8 mouse cellular contexts compared by ENCODE assay signal in the genomic region with DNA sequence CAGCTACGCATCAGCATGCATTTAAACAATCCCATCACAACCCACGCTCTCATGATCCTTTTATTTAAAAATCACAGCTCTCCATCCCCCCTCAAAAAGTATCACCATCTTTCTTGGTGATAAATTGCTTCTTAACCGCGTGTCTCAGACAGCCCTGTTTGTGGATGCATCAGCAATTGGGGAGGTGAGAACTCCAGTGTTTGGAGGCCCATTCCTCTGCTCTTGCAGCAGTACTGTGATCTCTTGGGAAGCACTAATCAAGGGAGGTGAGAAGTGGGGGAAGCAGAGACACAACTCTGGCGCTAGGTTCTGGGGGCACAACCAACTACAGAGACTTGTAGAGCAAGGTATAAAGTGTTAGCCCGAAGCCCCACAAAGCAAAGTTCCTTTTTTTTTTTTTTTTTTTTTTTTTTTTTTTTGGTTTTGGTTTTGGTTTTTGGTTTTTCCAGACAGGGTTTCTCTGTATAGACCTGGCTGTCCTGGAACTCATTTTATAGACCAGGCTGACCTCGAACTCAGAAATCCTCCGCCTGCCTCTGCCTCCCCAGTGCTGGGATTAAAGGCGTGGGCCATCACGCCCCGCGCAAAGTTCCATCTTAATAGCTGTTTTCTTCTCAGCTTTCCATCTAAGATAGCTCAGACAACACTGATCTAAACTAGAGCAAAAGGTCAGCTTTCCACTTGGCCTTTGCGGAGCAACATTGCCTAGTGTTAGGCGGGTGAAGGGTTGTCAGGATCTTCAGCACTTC. TPM values are rescaled to one million over a fixed set of nuclear protein-coding genes. Genes with fewer than 3 reads are reported as not detected.
DNase-seq lines count a peak whose midpoint lies in the region; ATAC-seq and TF ChIP-seq lines count a peak whose summit lies in the region.

No protein-coding gene starts in this region.

- no peak for DNase-seq in heart, embryonic 10.5 days (ENCODE audit: low spot score)
- DNase-seq in heart, postnatal 36 days = no peak
- DNase-seq in forebrain, postnatal 0 days = no peak
- no peak for DNase-seq in liver, postnatal 0 days
- DNase-seq in layer of hippocampus, adult 9-11 months = no peak
- DNase-seq in frontal cortex, adult 2 months (ENCODE audit: extremely low spot score in 1 of 2, low spot score in 1 of 2) = no peak

- H3K27ac ChIP-seq in heart, embryonic 10.5 days = peak overlapping the region; percentile 97
- peak overlapping the region; percentile 82 for H3K27ac ChIP-seq in forebrain, postnatal 0 days (ENCODE audit: low read depth, low read length)
- peak overlapping the region; percentile 99 for H3K27ac ChIP-seq in liver, postnatal 0 days (ENCODE audit: low read depth)

- TF ChIP-seq EP300 in liver, postnatal 0 days (IDR thresholded peaks at IDR 0.05; ENCODE audit: low read depth) = no peak

- no peaks in the 10 kb centered on the region for H3K9me3 ChIP-seq in heart, embryonic 10.5 days
- no peaks in the 10 kb centered on the region for H3K9me3 ChIP-seq in forebrain, postnatal 0 days (ENCODE audit: low read length)
- H3K9me3 ChIP-seq in liver, postnatal 0 days (ENCODE audit: low read length) = no peaks in the 10 kb centered on the region

- H3K4me3 ChIP-seq in heart, embryonic 10.5 days = peak overlapping the region; percentile 56
- peak overlapping the region; percentile 15 for H3K4me3 ChIP-seq in C2C12 (ENCODE audit: insufficient read depth, poor library complexity, severe bottlenecking)
- H3K4me3 ChIP-seq in forebrain, postnatal 0 days (ENCODE audit: low read depth, low read length) = 0 out of 2 replicates have a peak overlapping the region, but pooled peaks have one; percentile 36
- peak overlapping the region; percentile 42 for H3K4me3 ChIP-seq in liver, postnatal 0 days (ENCODE audit: low read depth, low read length)

- H3K4me1 ChIP-seq in heart, embryonic 10.5 days = peaks cover 91% of the 10 kb centered on the region
- peaks cover 63% of the 10 kb centered on the region for H3K4me1 ChIP-seq in forebrain, postnatal 0 days (ENCODE audit: insufficient read depth)
- H3K4me1 ChIP-seq in liver, postnatal 0 days (ENCODE audit: insufficient read depth) = peaks cover 55% of the 10 kb centered on the region

- ATAC-seq in forebrain, postnatal 0 days = no peak
- ATAC-seq in liver, postnatal 0 days = no peak
- no peak for ATAC-seq in megakaryocyte-erythroid progenitor cell, adult 5-6 weeks (replicated peaks; ENCODE audit: low FRiP score, low TSS enrichment, poor library complexity, severe bottlenecking)

- H3K36me3 ChIP-seq in heart, embryonic 10.5 days = no peaks in the 10 kb centered on the region
- no peaks in the 10 kb centered on the region for H3K36me3 ChIP-seq in C2C12 (ENCODE audit: control insufficient read depth, insufficient read depth)
- H3K36me3 ChIP-seq in forebrain, postnatal 0 days (ENCODE audit: insufficient read depth) = no peaks in the 10 kb centered on the region
- no peaks in the 10 kb centered on the region for H3K36me3 ChIP-seq in liver, postnatal 0 days (replicated peaks; ENCODE audit: insufficient read depth, low read length)

- 0 out of 2 replicates have a peak, but pooled peaks cover 8% of the 10 kb centered on the region for H3K27me3 ChIP-seq in heart, embryonic 10.5 days (ENCODE audit: insufficient read depth, poor library complexity, severe bottlenecking)
- H3K27me3 ChIP-seq in C2C12 (ENCODE audit: control insufficient read depth, insufficient read depth, insufficient read length) = no peaks in the 10 kb centered on the region
- no peaks in the 10 kb centered on the region for H3K27me3 ChIP-seq in forebrain, postnatal 0 days (ENCODE audit: insufficient read depth, low read length)
- peaks cover 25% of the 10 kb centered on the region for H3K27me3 ChIP-seq in liver, postnatal 0 days (ENCODE audit: insufficient read depth, low read length)

- peaks cover 64% of the 10 kb centered on the region for H3K79me2 ChIP-seq in C2C12 (ENCODE audit: control insufficient read depth, insufficient read depth)

- H3K4me2 ChIP-seq in forebrain, postnatal 0 days (ENCODE audit: low read depth) = peak overlapping the region; percentile 65
- peak overlapping the region; percentile 83 for H3K4me2 ChIP-seq in liver, postnatal 0 days (ENCODE audit: low read depth, low read length)

- no peak for TF ChIP-seq CTCF in C2C12 (IDR thresholded peaks at IDR 0.05; ENCODE audit: control insufficient read depth, insufficient read depth, insufficient read length)
- no peak for TF ChIP-seq CTCF in forebrain, postnatal 0 days (IDR thresholded peaks at IDR 0.05; ENCODE audit: low read depth)
- TF ChIP-seq CTCF in liver, postnatal 0 days (IDR thresholded peaks at IDR 0.05; ENCODE audit: low read depth) = no peak

- H3K9ac ChIP-seq in forebrain, postnatal 0 days = peak overlapping the region; percentile 64
- H3K9ac ChIP-seq in liver, postnatal 0 days (replicated peaks) = peak overlapping the region; percentile 69

- H3K79me3 ChIP-seq in C2C12 (ENCODE audit: low read depth) = peaks cover 19% of the 10 kb centered on the region

- intact Hi-C loops in heart, postnatal 36 days (cut with DNase I) = loop anchor here (2.0 kb wide), 1 partner anchor 17 kb away; no protein-coding TSS in a partner anchor

- WGBS in heart, embryonic 10.5 days = 31% methylated on average over 14 of the region's 14 CpGs
- WGBS in forebrain, postnatal 0 days = 42% methylated on average over 14 of the region's 14 CpGs
- 31% methylated on average over 14 of the region's 14 CpGs for WGBS in liver, postnatal 0 days (ENCODE audit: insufficient replicate concordance)

- peak overlapping the region; percentile 51 for H3ac ChIP-seq in C2C12 (ENCODE audit: control insufficient read depth, insufficient read length, low read depth)

TF ChIP-seq in C2C12, 6 proteins besides CTCF, POLR2A, EP300 and RAD21:
- TF ChIP-seq MYOD1 (IDR thresholded peaks at IDR 0.05; ENCODE audit: control insufficient read depth, insufficient read length, low read depth) = no peak
- TF ChIP-seq MAX (IDR thresholded peaks at IDR 0.05) = no peak
- TF ChIP-seq USF1 (IDR thresholded peaks at IDR 0.05; ENCODE audit: low read depth) = no peak
- TF ChIP-seq FOSL1 (IDR thresholded peaks at IDR 0.05; ENCODE audit: insufficient read depth, low read length, poor library complexity, severe bottlenecking) = no peak
- TF ChIP-seq CEBPB (IDR thresholded peaks at IDR 0.05; ENCODE audit: low read depth) = no peak
- TF ChIP-seq MYOG (IDR thresholded peaks at IDR 0.05; ENCODE audit: control insufficient read depth, extremely low read depth, insufficient read length) = no peak

RNA-seq across cellular contexts. Expression of a gene that starts 3.0 kb away (rescaled TPM):
- 28.7 and 35.3 TPM in 2 replicates for polyA plus RNA-seq in heart, embryonic 10.5 days (2016; fragmentation: Nextera tagmentation; extraction: Ambion mirVana)
- total RNA-seq in heart, postnatal 36 days (2021) = 10 to 100 TPM; 36.1 to 37.0 TPM
- 49.7 TPM for polyA plus RNA-seq in C2C12 (2012; fragmentation: generic; extraction: Trizol)
- total RNA-seq in forebrain, postnatal 0 days (2014; rRNA removed) = 134 and 161 TPM in 2 replicates
- 86.3 and 95.7 TPM in 2 replicates for polyA plus RNA-seq in forebrain, postnatal 0 days (2015; fragmentation: Nextera tagmentation; extraction: Ambion mirVana)
- 5.0 and 5.3 TPM in 2 replicates for polyA plus RNA-seq in liver, postnatal 0 days (2015; fragmentation: Nextera tagmentation; extraction: Ambion mirVana)
- 48.5 and 50.2 TPM in 2 replicates for polyA plus RNA-seq in frontal cortex, adult 2 months (2012; rRNA removed)
- total RNA-seq in megakaryocyte-erythroid progenitor cell, adult 5-6 weeks (2014; fragmentation: Nextera tagmentation) = 0.76 and 0.94 TPM in 2 replicates
- 1.1 and 2.7 TPM in 2 replicates for total RNA-seq in megakaryocyte-erythroid progenitor cell, adult 5-6 weeks (2017)

RNA-seq across cellular contexts. Expression of a gene that starts 59.3 kb away (rescaled TPM):
- polyA plus RNA-seq in heart, embryonic 10.5 days (2016; fragmentation: Nextera tagmentation; extraction: Ambion mirVana) = 26.7 and 33.8 TPM in 2 replicates
- 10 to 100 TPM; 46.4 to 48.4 TPM for total RNA-seq in heart, postnatal 36 days (2021)
- 12.0 TPM for polyA plus RNA-seq in C2C12 (2012; fragmentation: generic; extraction: Trizol)
- 53.1 and 62.9 TPM in 2 replicates for total RNA-seq in forebrain, postnatal 0 days (2014; rRNA removed)
- polyA plus RNA-seq in forebrain, postnatal 0 days (2015; fragmentation: Nextera tagmentation; extraction: Ambion mirVana) = 28.4 and 38.1 TPM in 2 replicates
- 4.4 and 4.7 TPM in 2 replicates for polyA plus RNA-seq in liver, postnatal 0 days (2015; fragmentation: Nextera tagmentation; extraction: Ambion mirVana)
- 76.1 and 78.2 TPM in 2 replicates for polyA plus RNA-seq in frontal cortex, adult 2 months (2012; rRNA removed)
- 29.2 and 35.6 TPM in 2 replicates for total RNA-seq in megakaryocyte-erythroid progenitor cell, adult 5-6 weeks (2014; fragmentation: Nextera tagmentation)
- total RNA-seq in megakaryocyte-erythroid progenitor cell, adult 5-6 weeks (2017) = 22.0 and 23.0 TPM in 2 replicates
